ENCODE assay signal across 13 mouse cellular contexts in the genomic region with DNA sequence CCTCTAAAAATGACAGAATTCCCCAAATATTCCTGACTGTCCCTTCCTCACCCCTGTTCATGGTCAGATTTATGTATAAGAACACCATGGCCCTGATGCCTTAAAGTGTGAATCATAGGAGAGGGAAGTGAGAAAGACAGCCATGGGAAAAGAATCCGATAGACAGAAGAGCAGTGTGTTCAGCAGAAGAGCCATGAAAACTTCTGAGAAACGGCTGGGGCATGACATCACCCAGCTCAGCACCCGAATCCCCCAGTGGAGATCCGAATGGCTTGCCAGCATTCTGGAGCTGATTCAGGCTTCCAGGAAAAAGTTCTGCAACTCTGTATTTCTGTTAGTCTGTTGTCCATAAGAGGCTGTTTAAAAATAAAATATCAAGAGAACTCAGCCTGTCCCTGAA.
DNase-seq lines count a peak whose midpoint lies in the region; ATAC-seq and TF ChIP-seq lines count a peak whose summit lies in the region.
"Had no signal": no experiment of that assay in that cellular context is flagged by ENCODE, and none has a peak within 500 bp of the region (broad histone marks: within the 10 kb centered on the region; RNA-seq: fewer than 3 reads in every experiment).

No protein-coding gene starts in this region.

- no peaks in the 10 kb centered on the region for H3K4me1 ChIP-seq in heart, embryonic 11.5 days (ENCODE audit: control insufficient read depth, insufficient read depth, low read length)
- no peaks in the 10 kb centered on the region for H3K4me1 ChIP-seq in kidney, postnatal 0 days (replicated peaks; ENCODE audit: insufficient read depth, low read length)
- H3K4me1 ChIP-seq: limb, embryonic 12.5 days had no signal

- CTCF ChIA-PET in Patski (lab: Charles Lee): no interaction called here

- no peak overlapping the region for H3K27ac ChIP-seq in heart, embryonic 11.5 days (ENCODE audit: low read depth, low read length)
- no peak overlapping the region for H3K27ac ChIP-seq in kidney, postnatal 0 days
- H3K27ac ChIP-seq: limb, embryonic 12.5 days had no signal

- in situ Hi-C loops in Patski (cut with MboI; ENCODE audit: low pct_unique_long_range_greater_than_20kb): no loop called here

- H3K4me3 ChIP-seq in heart, embryonic 11.5 days (ENCODE audit: low read depth, low read length): no peak overlapping the region
- no peak overlapping the region for H3K4me3 ChIP-seq in kidney, postnatal 0 days (replicated peaks; ENCODE audit: low read depth, low read length)
- H3K4me3 ChIP-seq: erythroblast, embryonic 14.5 days; limb, embryonic 12.5 days had no signal

- H3K9ac ChIP-seq in heart, embryonic 11.5 days (ENCODE audit: low read depth, low read length): no peak overlapping the region
- H3K9ac ChIP-seq in kidney, postnatal 0 days (ENCODE audit: low read depth, low read length): no peak overlapping the region
- H3K9ac ChIP-seq: limb, embryonic 12.5 days had no signal

- H3K36me3 ChIP-seq in heart, embryonic 11.5 days (ENCODE audit: control insufficient read depth, insufficient read depth, low read length): no peaks in the 10 kb centered on the region
- H3K36me3 ChIP-seq in kidney, postnatal 0 days (ENCODE audit: insufficient read depth, low read length): no peaks in the 10 kb centered on the region
- H3K36me3 ChIP-seq: limb, embryonic 12.5 days had no signal

- no peak for ATAC-seq in heart, embryonic 11.5 days (replicated peaks; ENCODE audit: insufficient number of reproducible peaks, low FRiP score, low TSS enrichment)
- ATAC-seq in Patski: peak; percentile 87
- ATAC-seq in kidney, postnatal 0 days (replicated peaks; ENCODE audit: low FRiP score, low read depth): no peak

- WGBS in heart, embryonic 11.5 days (ENCODE audit: insufficient replicate concordance): 47% methylated on average over 4 of the region's 4 CpGs
- WGBS in kidney, postnatal 0 days: 48% methylated on average over 4 of the region's 4 CpGs

- no peaks in the 10 kb centered on the region for H3K9me3 ChIP-seq in heart, embryonic 11.5 days (replicated peaks; ENCODE audit: control insufficient read depth, low read length)
- no peaks in the 10 kb centered on the region for H3K9me3 ChIP-seq in kidney, postnatal 0 days (replicated peaks; ENCODE audit: low read length)
- H3K9me3 ChIP-seq: limb, embryonic 12.5 days had no signal

- peak; percentile 42 for DNase-seq in heart, adult 8-10 months (ENCODE audit: low spot score)
- DNase-seq in Patski (ENCODE audit: low read depth, low spot score): no peak
- peak; percentile 27 for DNase-seq in gastrocnemius, postnatal 25 days
- peak; percentile 74 for DNase-seq in kidney, postnatal 0 days (ENCODE audit: low spot score)
- DNase-seq in frontal cortex, postnatal 25 days (ENCODE audit: low spot score in 2 of 2): no peak
- no peak for DNase-seq in right cerebral cortex, adult 18-20 months
- no peak for DNase-seq in cerebellum, adult 11-12 months
- DNase-seq: cerebellum, adult 9-10 months; right cerebral cortex, postnatal 25 days had no signal

- no peaks in the 10 kb centered on the region for H3K27me3 ChIP-seq in heart, embryonic 11.5 days (ENCODE audit: control insufficient read depth, insufficient read depth, low read length)
- no peaks in the 10 kb centered on the region for H3K27me3 ChIP-seq in Patski
- H3K27me3 ChIP-seq in kidney, postnatal 0 days (ENCODE audit: insufficient read depth, low read length): no peaks in the 10 kb centered on the region
- H3K27me3 ChIP-seq: CH12.LX; limb, embryonic 12.5 days had no signal

- TF ChIP-seq CTCF in Patski (IDR thresholded peaks at IDR 0.05): no peak
- no peak for TF ChIP-seq CTCF in kidney, postnatal 0 days (IDR thresholded peaks at IDR 0.05; ENCODE audit: low read depth)

- POLR2A ChIA-PET in Patski (lab: Charles Lee): no interaction called here

- H3K4me2 ChIP-seq in heart, embryonic 11.5 days: no peak overlapping the region
- H3K4me2 ChIP-seq in kidney, postnatal 0 days (ENCODE audit: low read length): no peak overlapping the region
- H3K4me2 ChIP-seq: limb, embryonic 12.5 days had no signal

Comparison
In these comparisons a context has a peak if more than half of its experiments do, and no peak if none do; other contexts are left out.
1. DNase-seq: peak in heart, adult 8-10 months (single experiment), gastrocnemius, postnatal 25 days (single experiment) and kidney, postnatal 0 days (single experiment); none in Patski (single experiment), frontal cortex, postnatal 25 days (0 of 2), right cerebral cortex, adult 18-20 months (single experiment) and cerebellum, adult 11-12 months (single experiment).